Mouse (Mus musculus) right cerebral cortex, postnatal 36 days (tissue): ENCODE measurements at regions not wholly inside any gene's neighbourhood (a gene's known extent, or its start where the extent isn't known, plus 50 kb on each side); places are given as distances from the start of the nearest gene placed in this dataset.

Experiments used
- DNase-seq, 2 experiments: peaks; one replicate each; pipeline ENCODE4 v3.0.0; 2022; ENCODE audit warnings: low spot score in 2 of 2, mixed read lengths in 1 of 2

DNA sequence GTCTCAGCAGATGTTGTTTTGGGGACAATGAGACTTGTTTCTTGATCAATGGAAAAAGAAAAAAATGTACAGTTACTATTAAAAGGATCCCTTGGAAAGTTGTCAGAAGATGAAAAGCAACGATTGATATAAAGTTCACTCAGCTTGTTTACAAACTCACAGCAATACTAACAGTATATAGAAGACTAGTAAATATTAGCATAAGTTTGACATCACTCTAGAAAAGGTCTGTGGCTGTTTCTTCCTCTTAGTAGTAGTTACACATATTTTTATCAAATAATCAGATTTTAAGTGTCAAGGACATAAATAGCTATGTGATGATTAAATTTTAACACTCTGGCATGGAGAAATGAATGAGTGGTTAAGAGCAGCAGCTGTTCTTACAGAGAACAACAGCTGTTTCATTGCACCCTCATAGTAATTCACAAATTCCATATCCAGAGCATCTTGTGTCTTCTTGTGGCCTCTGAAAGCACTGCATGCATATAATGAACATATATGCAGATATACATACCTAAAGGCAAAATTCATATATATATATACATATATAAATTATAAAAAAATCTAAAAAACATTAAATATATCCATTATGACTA lies 179.1 kb upstream of the Pcdh10 start:
- DNase-seq: no peak

DNA sequence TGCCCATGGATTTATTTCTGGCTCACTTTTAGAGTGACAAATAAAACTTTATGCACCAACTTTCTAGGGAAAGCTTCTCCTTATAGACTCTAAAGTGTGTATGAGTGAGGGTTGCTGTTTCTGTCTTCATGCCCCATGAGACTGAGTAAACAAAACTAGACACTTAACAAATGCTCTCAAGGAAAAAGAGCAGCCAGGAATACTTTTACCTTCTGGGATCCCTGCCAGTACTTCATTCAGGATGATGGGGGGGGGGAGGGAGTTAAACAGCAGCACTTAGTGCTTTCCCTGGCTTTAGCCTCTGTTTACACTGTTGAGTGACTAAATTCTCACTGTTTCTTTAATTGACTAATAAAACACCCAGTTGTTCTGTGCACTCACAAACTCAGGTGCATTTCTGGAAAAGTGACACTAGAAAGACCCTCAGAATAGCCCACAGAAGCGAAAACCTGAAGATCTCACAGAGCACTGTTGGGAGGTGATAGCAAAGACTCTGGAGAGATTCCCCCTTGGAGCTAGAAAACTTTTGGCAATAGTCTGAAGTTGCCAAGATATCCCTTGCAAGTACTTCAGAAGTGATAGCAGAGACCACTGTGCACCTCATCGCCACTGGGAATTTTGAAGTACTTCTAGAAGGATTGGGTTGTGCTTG lies 173.7 kb upstream of the Pcdh10 start:
- DNase-seq: no peak

DNA sequence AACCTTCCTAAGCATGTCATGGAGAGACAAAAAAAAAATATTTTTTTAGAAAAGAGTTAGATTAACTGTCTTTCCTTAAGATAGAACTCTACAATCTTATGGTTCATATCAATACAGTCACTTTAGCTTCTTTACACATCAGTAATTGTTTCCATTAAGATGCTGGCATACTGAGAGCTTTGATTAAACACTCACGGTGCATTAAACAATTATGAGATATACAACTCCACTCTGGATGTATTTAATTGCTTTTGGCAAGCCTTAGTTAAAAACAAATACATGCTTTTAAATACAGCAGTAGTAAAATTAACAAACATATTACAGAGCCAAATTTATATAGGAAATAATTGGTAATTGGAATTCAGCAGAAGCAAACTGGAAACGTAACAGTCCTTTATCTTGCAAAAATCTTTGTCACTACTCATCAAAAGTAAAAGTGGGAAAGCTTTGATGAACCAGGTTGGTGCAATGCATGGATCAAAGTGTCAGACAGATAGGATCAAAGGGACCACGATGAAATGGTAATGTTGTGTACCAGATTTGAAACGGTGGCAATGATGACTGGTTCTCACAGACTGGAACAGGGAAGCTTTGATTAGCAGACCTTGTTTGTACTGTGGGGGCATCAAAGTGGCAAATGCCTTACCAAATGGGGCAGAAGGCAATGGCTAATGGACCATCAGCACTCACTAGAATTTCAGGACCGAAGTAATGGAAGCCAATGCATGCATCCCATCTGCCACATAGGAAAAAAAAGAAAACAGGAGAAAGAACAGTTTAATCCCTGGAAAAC lies 146.4 kb upstream of the Pcdh10 start:
- DNase-seq: no peak

DNA sequence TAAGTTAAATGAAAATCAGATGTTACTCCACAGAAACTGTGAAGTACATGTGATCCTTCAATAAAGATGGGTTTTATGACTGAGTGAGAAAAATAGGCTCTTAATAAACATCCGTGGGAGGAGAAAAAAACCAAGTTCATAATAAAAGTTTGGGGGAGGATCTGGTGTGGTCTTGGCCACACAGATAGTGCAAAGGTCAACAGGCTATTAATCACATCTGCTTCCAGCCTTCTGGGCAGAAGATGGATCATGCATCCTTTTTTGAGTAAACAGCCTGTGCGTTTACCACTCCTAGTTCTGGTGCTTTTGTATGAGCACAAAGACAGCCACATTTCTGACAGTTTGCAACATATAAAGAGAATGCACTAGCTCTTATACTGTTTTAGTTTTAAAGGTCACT lies 139.7 kb upstream of the Pcdh10 start:
- no peak for DNase-seq

DNA sequence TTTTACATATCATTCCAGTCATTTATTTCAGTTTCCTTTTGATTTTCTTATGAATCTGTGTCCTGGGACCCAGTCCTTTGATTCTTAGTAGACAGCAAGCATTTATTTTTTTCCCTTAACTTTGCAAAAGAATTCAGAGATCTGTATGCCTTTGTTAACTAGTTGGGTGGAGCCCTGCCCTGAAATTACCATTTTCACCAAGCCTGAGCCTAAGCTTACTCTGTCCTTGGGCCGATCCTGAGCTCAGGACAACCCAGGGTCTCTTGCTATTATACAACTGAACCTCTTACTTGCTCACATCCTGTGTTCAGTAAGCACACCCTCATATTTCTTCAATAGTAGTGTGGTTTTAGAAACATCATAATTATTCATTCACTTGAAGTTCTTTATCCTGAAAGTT lies 132.7 kb upstream of the Pcdh10 start:
- no peak for DNase-seq

DNA sequence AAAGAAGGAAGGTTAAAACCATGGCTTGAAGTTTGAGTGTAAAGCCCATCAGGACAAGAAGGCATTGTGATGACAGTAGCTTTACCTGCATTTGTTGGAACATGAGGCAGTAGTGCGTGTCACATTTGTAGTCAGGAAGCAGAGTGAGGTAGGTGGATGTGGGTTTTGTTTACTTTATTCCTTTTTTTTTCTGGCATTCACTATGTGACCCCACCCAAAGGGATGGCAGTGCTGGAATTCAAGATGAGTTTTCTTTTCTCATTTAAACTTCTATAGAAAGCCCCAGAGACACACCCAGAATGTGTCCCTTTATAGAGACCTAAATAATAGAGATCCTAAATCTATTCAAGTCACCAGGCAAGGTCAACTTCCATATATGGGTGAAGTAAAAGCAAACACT lies 131.6 kb upstream of the Pcdh10 start:
- DNase-seq: no peak

DNA sequence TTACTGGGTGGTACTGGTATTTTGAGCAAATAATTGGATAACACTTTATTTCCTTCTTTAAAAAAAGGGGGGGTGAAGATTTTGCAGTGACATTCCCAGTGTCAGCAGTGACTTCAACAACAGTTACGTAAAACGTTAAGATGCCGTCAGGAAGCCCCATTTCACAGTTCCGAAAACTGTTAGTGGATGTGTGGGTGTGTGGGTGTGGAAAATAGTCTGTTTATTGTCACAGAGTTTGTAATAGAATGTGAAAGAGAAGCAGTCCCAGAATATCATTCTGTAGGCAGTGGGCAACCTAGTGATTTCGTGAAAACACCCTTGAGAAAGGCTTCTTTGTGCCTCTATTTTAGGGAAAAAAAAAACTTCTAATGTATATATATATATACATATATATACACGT lies 101.4 kb upstream of the Pcdh10 start:
- DNase-seq: peak; percentile 2 to 13

DNA sequence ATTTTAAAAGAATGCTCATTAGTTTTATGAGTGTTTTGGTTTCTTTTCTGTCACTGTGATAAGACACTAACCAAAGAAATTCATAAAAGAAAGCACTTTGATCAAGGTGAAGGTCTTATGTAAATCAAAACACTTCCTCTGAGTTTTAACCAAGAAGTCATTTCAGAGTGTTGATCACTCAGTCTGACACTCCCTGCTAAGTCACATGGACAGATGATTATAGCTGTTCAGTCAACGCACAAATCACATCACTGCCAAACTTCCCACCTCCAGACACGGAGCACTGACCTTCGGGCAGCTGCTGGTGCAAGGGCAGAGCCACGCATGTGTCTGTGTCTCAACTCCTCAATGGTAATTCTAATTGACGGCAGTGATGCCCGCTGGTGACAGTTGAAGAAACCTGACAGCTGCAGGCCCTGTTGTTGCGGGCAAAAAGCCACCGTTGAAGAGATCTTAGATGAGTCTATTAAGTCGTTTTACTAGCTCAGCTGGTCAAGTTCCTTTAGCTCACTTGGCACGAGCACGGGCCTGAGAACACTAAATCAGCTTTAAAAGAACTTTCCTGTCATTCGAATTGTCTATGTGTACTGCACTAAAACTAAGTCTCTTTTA lies 80.8 kb upstream of the Pcdh10 start:
- DNase-seq: no peak

DNA sequence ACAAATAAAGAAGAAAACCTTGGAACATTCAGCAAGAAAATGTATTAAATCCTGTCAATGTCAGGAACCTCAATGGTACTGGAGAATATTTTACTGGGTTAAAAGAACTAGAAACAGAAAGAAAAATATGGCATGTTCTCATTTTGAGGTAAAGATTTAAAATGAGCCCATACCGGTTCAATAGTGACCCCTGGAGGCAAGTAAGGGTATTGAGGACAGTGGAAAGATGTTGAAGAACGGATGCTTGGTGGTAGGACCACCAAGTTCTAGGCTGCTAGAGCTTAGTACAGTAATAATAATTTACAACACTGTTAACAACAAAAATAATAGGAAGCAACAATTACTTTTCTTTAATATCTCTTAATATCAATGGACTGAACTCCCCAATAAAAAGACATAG lies 58.9 kb upstream of the Pcdh10 start:
- DNase-seq: no peak
